Mouse (Mus musculus) CH12.LX (cell line): ENCODE measurements at regions not wholly inside any gene's neighbourhood (a gene's known extent, or its start where the extent isn't known, plus 50 kb on each side); places are given as distances from the start of the nearest gene placed in this dataset.

Experiments used
- DNase-seq: peaks from one replicate; pipeline ENCODE4 v3.0.0-alpha.2; 2013; ENCODE audit errors: extremely low read depth
- H3K27ac ChIP-seq: 2 replicates; pipeline ENCODE4 v1.5.1; 2012; ENCODE audit warnings: low read depth, mild to moderate bottlenecking, control low read depth, moderate library complexity; ENCODE audit not compliant: insufficient read depth
- H3K27me3 ChIP-seq: replicated peaks from 2 replicates; pipeline ENCODE3; 2012; ENCODE audit warnings: inconsistent platforms
- H3K36me3 ChIP-seq, 2 experiments: replicated peaks in 1 of 2; 2 replicates each; pipeline versions ENCODE3 to v1.6.1; 2012; ENCODE audit warnings: inconsistent platforms in 1 of 2, low read length in 1 of 2, mild to moderate bottlenecking in 1 of 2, mixed read lengths in 1 of 2, moderate library complexity in 1 of 2; ENCODE audit not compliant: control insufficient read depth in 1 of 2, insufficient read depth in 1 of 2
- H3K4me1 ChIP-seq, 2 experiments: 2 replicates each; pipeline ENCODE4 v1.6.1; 2012; ENCODE audit warnings: inconsistent platforms in 1 of 2, moderate library complexity in 1 of 2; ENCODE audit not compliant: insufficient read depth in 2 of 2, control insufficient read depth in 1 of 2
- H3K4me2 ChIP-seq: 2 replicates; pipeline ENCODE4 v1.6.1; 2012; ENCODE audit warnings: low read depth, mild to moderate bottlenecking, control low read depth; ENCODE audit not compliant: poor library complexity, insufficient read depth, severe bottlenecking
- H3K4me3 ChIP-seq, 3 experiments: fragments of 150-350 bp in 1 of 3; sonication (generic) in 1 of 3; replicated peaks in 1 of 3; 2 replicates each; pipeline versions ENCODE3 to v1.5.1; 2011 to 2012; ENCODE audit warnings: low read depth in 2 of 3, low read length in 2 of 3, mild to moderate bottlenecking in 2 of 3, moderate library complexity in 2 of 3, control low read depth in 1 of 3, improper control_type of control experiment in 1 of 3, inconsistent platforms in 1 of 3, mixed read lengths in 1 of 3; ENCODE audit not compliant: poor library complexity in 1 of 3
- H3K79me2 ChIP-seq: replicated peaks from 2 replicates; pipeline ENCODE4 v1.6.1; 2012; ENCODE audit warnings: mild to moderate bottlenecking, moderate library complexity; ENCODE audit not compliant: control insufficient read depth, poor library complexity, insufficient read depth, severe bottlenecking; ENCODE audit errors: extremely low read depth
- H3K9ac ChIP-seq: 2 replicates; pipeline ENCODE4 v1.6.1; 2012; ENCODE audit warnings: low read depth, mild to moderate bottlenecking, control low read depth, moderate library complexity; ENCODE audit not compliant: insufficient read depth
- H3K9me3 ChIP-seq: replicated peaks from 2 replicates; pipeline ENCODE3; 2012; ENCODE audit warnings: low read length, inconsistent platforms, mixed read lengths
- BHLHE40 ChIP-seq: IDR thresholded peaks from 2 replicates; pipeline ENCODE4 v1.6.1; 2011; ENCODE audit warnings: mild to moderate bottlenecking, low read depth, low read length, improper control_type of control experiment
- CHD1 ChIP-seq: IDR thresholded peaks from 2 replicates; pipeline ENCODE4 v1.6.1; 2012; ENCODE audit warnings: low read depth, low read length, improper control_type of control experiment, inconsistent platforms
- CHD2 ChIP-seq: IDR thresholded peaks from 2 replicates; pipeline ENCODE4 v1.6.1; 2011; ENCODE audit warnings: low read length, improper control_type of control experiment
- CTCF ChIP-seq, 2 experiments: IDR thresholded peaks in 1 of 2; conservative IDR thresholded peaks in 1 of 2; 2 replicates each; pipeline ENCODE4 v1.5.1; 2011 to 2012; ENCODE audit warnings: low read depth in 2 of 2, low read length in 2 of 2, improper control_type of control experiment in 1 of 2, inconsistent platforms in 1 of 2, mild to moderate bottlenecking in 1 of 2, moderate library complexity in 1 of 2
- ELF1 ChIP-seq: IDR thresholded peaks from 2 replicates; pipeline ENCODE4 v1.6.1; 2014; ENCODE audit warnings: low read depth, mild to moderate bottlenecking, inconsistent platforms, low read length, improper control_type of control experiment
- ETS1 ChIP-seq: conservative IDR thresholded peaks from 2 replicates; pipeline ENCODE4 v1.6.1; 2012; ENCODE audit warnings: low read depth, mild to moderate bottlenecking, inconsistent platforms, low read length, improper control_type of control experiment, moderate library complexity
- GABPA ChIP-seq: IDR thresholded peaks from 2 replicates; pipeline ENCODE4 v1.6.1; 2012; ENCODE audit warnings: low read depth, low read length, improper control_type of control experiment, inconsistent platforms; ENCODE audit not compliant: insufficient replicate concordance
- IRF4 ChIP-seq: IDR thresholded peaks from 2 replicates; pipeline ENCODE4 v1.6.1; 2014; ENCODE audit warnings: low read depth, mild to moderate bottlenecking, inconsistent platforms, low read length, improper control_type of control experiment
- JUN ChIP-seq: IDR thresholded peaks from 2 replicates; pipeline ENCODE4 v1.6.1; 2011; ENCODE audit warnings: low read depth, mild to moderate bottlenecking, low read length, improper control_type of control experiment, moderate library complexity; ENCODE audit not compliant: insufficient read depth
- JUND ChIP-seq: conservative IDR thresholded peaks from 2 replicates; pipeline ENCODE4 v1.6.1; 2011; ENCODE audit warnings: low read depth, low read length, improper control_type of control experiment
- KAT2A ChIP-seq: IDR thresholded peaks from 2 replicates; pipeline ENCODE4 v1.6.1; 2012; ENCODE audit warnings: low read length, improper control_type of control experiment, inconsistent platforms; ENCODE audit not compliant: insufficient replicate concordance
- MAFK ChIP-seq: IDR thresholded peaks from 2 replicates; pipeline ENCODE4 v1.6.1; 2011; ENCODE audit warnings: low read length, improper control_type of control experiment; ENCODE audit not compliant: insufficient replicate concordance
- MAX ChIP-seq: IDR thresholded peaks from 2 replicates; pipeline ENCODE4 v1.6.1; 2011; ENCODE audit warnings: low read length, improper control_type of control experiment
- MEF2A ChIP-seq: IDR thresholded peaks from 2 replicates; pipeline ENCODE4 v1.6.1; 2014; ENCODE audit warnings: low read depth, mild to moderate bottlenecking, inconsistent platforms, low read length, improper control_type of control experiment, borderline replicate concordance
- MXI1 ChIP-seq: IDR thresholded peaks from 2 replicates; pipeline ENCODE4 v1.6.1; 2011; ENCODE audit warnings: mild to moderate bottlenecking, low read depth, low read length, improper control_type of control experiment
- MYC ChIP-seq: IDR thresholded peaks from 2 replicates; pipeline ENCODE4 v1.6.1; 2011; ENCODE audit warnings: low read depth, mild to moderate bottlenecking, improper control_type of control experiment, low read length
- NELFE ChIP-seq: IDR thresholded peaks from 2 replicates; pipeline ENCODE4 v1.6.1; 2011; ENCODE audit warnings: low read depth, low read length, improper control_type of control experiment
- PAX5 ChIP-seq: IDR thresholded peaks from 2 replicates; pipeline ENCODE4 v1.6.1; 2012; ENCODE audit warnings: low read length, inconsistent platforms, mixed read lengths
- POLR2AphosphoS2 ChIP-seq: IDR thresholded peaks from 2 replicates; pipeline ENCODE4 v1.6.1; 2011; ENCODE audit warnings: low read depth, low read length, improper control_type of control experiment
- RAD21 ChIP-seq: IDR thresholded peaks from 2 replicates; pipeline ENCODE4 v1.6.1; 2011; ENCODE audit warnings: low read depth, mild to moderate bottlenecking, low read length, improper control_type of control experiment, moderate library complexity
- RCOR1 ChIP-seq: conservative IDR thresholded peaks from 2 replicates; pipeline ENCODE4 v1.6.1; 2012; ENCODE audit warnings: low read depth, mild to moderate bottlenecking, inconsistent platforms, low read length, improper control_type of control experiment
- SIN3A ChIP-seq: IDR thresholded peaks from 2 replicates; pipeline ENCODE4 v1.6.1; 2012; ENCODE audit warnings: low read length, improper control_type of control experiment, inconsistent platforms
- SMC3 ChIP-seq: IDR thresholded peaks from 2 replicates; pipeline ENCODE4 v1.6.1; 2011; ENCODE audit warnings: low read depth, low read length, improper control_type of control experiment
- TBP ChIP-seq: conservative IDR thresholded peaks from 2 replicates; pipeline ENCODE4 v1.6.1; 2011; ENCODE audit warnings: low read depth, low read length, improper control_type of control experiment
- UBTF ChIP-seq: IDR thresholded peaks from 2 replicates; pipeline ENCODE4 v1.6.1; 2012; ENCODE audit warnings: low read depth, mild to moderate bottlenecking, inconsistent platforms, low read length, improper control_type of control experiment, moderate library complexity
- USF1 ChIP-seq: IDR thresholded peaks from 2 replicates; pipeline ENCODE4 v1.6.1; 2014; ENCODE audit warnings: low read depth, mild to moderate bottlenecking, inconsistent platforms, low read length, improper control_type of control experiment
- ZC3H11A ChIP-seq: IDR thresholded peaks from 2 replicates; pipeline ENCODE4 v1.6.1; 2012; ENCODE audit warnings: low read depth, mild to moderate bottlenecking, inconsistent platforms, low read length, improper control_type of control experiment
- ZNF384 ChIP-seq: IDR thresholded peaks from 2 replicates; pipeline ENCODE4 v1.6.1; 2012; ENCODE audit warnings: low read depth, low read length, improper control_type of control experiment, inconsistent platforms
- dilution Hi-C: fragments of 300-500 bp; cut with MboI; formaldehyde crosslinking; loops from 2 replicates; pipeline ENCODE4 v1.14.3; 2020; ENCODE audit warnings: low sequenced_read_pairs; ENCODE audit not compliant: extremely low pct_unique_long_range_greater_than_20kb, extremely low pct_ligation_motif_present
- in situ Hi-C: fragments of 300-500 bp; cut with MboI; formaldehyde crosslinking; loops from 3 replicates; pipeline ENCODE4 v1.14.3; 2019; ENCODE audit warnings: low sequenced_read_pairs, low pct_ligation_motif_present, low pct_unique_long_range_greater_than_20kb, mixed read lengths

GRCm38 (mm10) chr17:79518696-79519095 lies 93.0 kb upstream of the Rmdn2 start:
- Histone ChIP-seq H3K9me3 (no peaks in the 10 kb centered on the region), H3K4me2 (no peak overlapping the region), H3K4me3 (no peak overlapping the region), H3K27me3 (no peaks in the 10 kb centered on the region), H3K4me1 (no peaks in the 10 kb centered on the region), H3K9ac (no peak overlapping the region), H3K79me2 (no peaks in the 10 kb centered on the region), H3K27ac (no peak overlapping the region), H3K36me3 (no peaks in the 10 kb centered on the region)
- in situ Hi-C loops (no loop called here), dilution Hi-C loops (no loop called here)
- no peak for DNase-seq
- TF ChIP-seq UBTF = no peak
- no peak for TF ChIP-seq GABPA
- TF ChIP-seq BHLHE40 = no peak
- no peak for TF ChIP-seq RCOR1
- no peak for TF ChIP-seq MAFK
- TF ChIP-seq CTCF (conservative IDR thresholded peaks at IDR 0.05 in 1 of 2, IDR thresholded peaks at IDR 0.05 in 1 of 2; ENCODE audit: low read depth in 2 of 2, low read length in 2 of 2) = no peak
- TF ChIP-seq KAT2A = no peak
- no peak for TF ChIP-seq MAX
- no peak for TF ChIP-seq SMC3
- no peak for TF ChIP-seq ZNF384
- TF ChIP-seq CHD1 = no peak
- no peak for TF ChIP-seq POLR2AphosphoS2
- no peak for TF ChIP-seq JUN
- no peak for TF ChIP-seq NELFE
- TF ChIP-seq IRF4 = no peak
- no peak for TF ChIP-seq CHD2
- no peak for TF ChIP-seq TBP
- no peak for TF ChIP-seq ELF1
- TF ChIP-seq ZC3H11A = no peak

DNA sequence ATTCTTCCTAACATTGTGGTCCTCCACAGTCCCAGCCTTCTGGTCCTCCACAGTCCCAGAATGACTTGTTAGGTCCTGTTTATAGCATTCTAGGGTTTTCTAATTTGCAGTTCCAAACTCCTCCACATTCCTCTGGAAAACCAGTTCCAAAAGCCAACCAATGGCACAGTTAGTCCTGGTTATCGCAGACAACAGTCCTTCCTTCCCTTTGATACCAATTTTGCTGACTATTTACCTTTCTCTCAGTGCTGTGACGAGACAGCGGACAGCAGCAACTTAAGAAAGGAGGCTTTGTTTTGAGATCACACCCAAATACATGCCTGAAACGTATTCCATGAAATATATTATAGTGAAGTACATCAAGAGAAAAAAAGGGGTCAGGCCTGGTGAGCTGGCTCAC lies 92.3 kb upstream of the Rmdn2 start:
- in situ Hi-C loops = no loop called here
- Histone ChIP-seq H3K4me2 (no peak overlapping the region), H3K27me3 (no peaks in the 10 kb centered on the region), H3K9ac (no peak overlapping the region), H3K36me3 (no peaks in the 10 kb centered on the region), H3K27ac (no peak overlapping the region), H3K79me2 (no peaks in the 10 kb centered on the region), H3K4me3 (no peak overlapping the region), H3K9me3 (no peaks in the 10 kb centered on the region), H3K4me1 (no peaks in the 10 kb centered on the region)
- dilution Hi-C loops = no loop called here
- no peak for TF ChIP-seq MXI1
- no peak for TF ChIP-seq UBTF
- no peak for TF ChIP-seq ZC3H11A
- TF ChIP-seq ZNF384 = no peak
- TF ChIP-seq RAD21 = no peak
- no peak for TF ChIP-seq IRF4
- TF ChIP-seq GABPA = no peak
- TF ChIP-seq PAX5 = no peak
- TF ChIP-seq JUND = no peak
- no peak for TF ChIP-seq SIN3A
- TF ChIP-seq ETS1 = no peak
- TF ChIP-seq MEF2A = no peak
- TF ChIP-seq MYC = no peak
- no peak for TF ChIP-seq SMC3
- no peak for TF ChIP-seq USF1
- DNase-seq = no peak
